Mouse (Mus musculus): ENCODE measurements around the gene Mre11a. TPM values are rescaled to one million over a fixed set of nuclear protein-coding genes. Genes with fewer than 3 reads are reported as not detected.
A peak's percentile ranks its signal among the peaks of the same experiment; 100 is the strongest.

Mre11a gene
- polyA plus RNA-seq, 1 experiment from 2014 or later, result 36.9 TPM

DNA sequence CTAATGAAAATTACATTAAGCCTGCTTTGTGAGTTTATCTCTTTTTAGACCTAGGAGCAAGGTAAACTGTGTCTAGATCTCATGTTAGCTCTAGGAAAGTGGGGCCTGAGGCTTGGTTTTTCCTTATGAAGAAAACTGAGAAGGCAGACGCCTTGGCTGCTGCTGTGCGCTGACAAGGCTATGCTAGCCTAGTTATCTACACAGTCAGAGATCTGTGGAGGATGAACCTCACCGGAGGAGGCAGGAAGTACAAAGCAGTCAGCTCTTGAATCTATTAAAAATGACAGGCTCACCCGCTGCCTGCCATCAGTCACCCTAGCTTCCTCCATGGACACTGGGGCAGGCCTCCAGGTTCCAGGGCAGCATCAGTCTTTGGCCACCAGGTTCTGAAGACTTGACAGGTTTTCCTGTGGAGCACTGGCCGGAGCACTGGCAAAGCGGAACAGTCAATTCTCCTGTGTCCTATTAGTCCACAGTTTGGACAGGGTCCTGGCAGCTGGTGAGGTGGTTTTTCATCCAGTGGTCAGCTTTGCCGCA, 73.8 kb downstream of the Mre11a start:
- 0 out of 2 replicates have a peak, but pooled peaks cover 2% of the 10 kb centered on the region for H3K4me1 ChIP-seq (ENCODE audit: control insufficient read depth, insufficient read depth, low read length)
- no peak overlapping the region for H3K27ac ChIP-seq (ENCODE audit: low read depth, low read length)
- peaks cover 29% of the 10 kb centered on the region for H3K27me3 ChIP-seq (ENCODE audit: control insufficient read depth, insufficient read depth, low read length)
- ATAC-seq (ENCODE audit: low FRiP score, low TSS enrichment), result no peak
- no peak overlapping the region for H3K9ac ChIP-seq (ENCODE audit: low read depth, low read length)
- WGBS, result 60% methylated on average over 7 of the region's 7 CpGs
- no peak overlapping the region for H3K4me2 ChIP-seq (replicated peaks; ENCODE audit: low read depth, low read length)
- no peak overlapping the region for H3K4me3 ChIP-seq (ENCODE audit: low read length)
- no peaks in the 10 kb centered on the region for H3K9me3 ChIP-seq (ENCODE audit: control insufficient read depth, low read length)
- H3K36me3 ChIP-seq (ENCODE audit: control insufficient read depth, insufficient read depth, low read length), result no peaks in the 10 kb centered on the region

DNA sequence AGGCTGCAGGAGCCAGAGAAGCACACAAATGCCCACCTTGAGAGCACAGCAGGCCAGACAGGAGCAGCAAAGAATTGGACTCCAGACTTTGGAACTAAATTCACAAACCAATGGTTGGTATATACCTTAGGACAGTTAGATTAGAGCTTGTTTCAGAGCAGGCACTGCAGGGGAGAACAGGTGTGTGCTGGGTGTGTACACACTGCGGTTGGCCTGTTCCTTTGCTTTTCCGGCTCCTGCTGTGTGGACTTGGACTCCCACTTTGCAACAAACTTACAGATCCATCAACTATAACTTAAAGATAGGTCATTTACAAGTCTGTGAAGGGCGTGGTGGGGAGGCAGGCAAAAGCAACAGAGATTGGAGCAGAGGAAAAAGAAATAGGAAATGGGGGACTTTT, 74.3 kb downstream of the Mre11a start:
- Histone ChIP-seq H3K4me3 (ENCODE audit: low read length) (no peak overlapping the region), H3K9me3 (ENCODE audit: control insufficient read depth, low read length) (no peaks in the 10 kb centered on the region), H3K36me3 (ENCODE audit: control insufficient read depth, insufficient read depth, low read length) (no peaks in the 10 kb centered on the region), H3K27me3 (ENCODE audit: control insufficient read depth, insufficient read depth, low read length) (peaks cover 29% of the 10 kb centered on the region), H3K4me1 (ENCODE audit: control insufficient read depth, insufficient read depth, low read length) (0 out of 2 replicates have a peak, but pooled peaks cover 2% of the 10 kb centered on the region), H3K27ac (ENCODE audit: low read depth, low read length) (no peak overlapping the region), H3K4me2 (replicated peaks; ENCODE audit: low read depth, low read length) (no peak overlapping the region), H3K9ac (ENCODE audit: low read depth, low read length) (no peak overlapping the region)
- no peak for ATAC-seq (ENCODE audit: low FRiP score, low TSS enrichment)
- 87% methylated on average over 3 of the region's 3 CpGs for WGBS

GRCm38 (mm10) chr9:14859868-14860639, 75.6 kb downstream of the Mre11a start, which contains the start of gene Gpr83:
Gpr83 (plus strand) TSS chr9:14860210.
- peak within 1 kb of the TSS; percentile 51 for H3K9ac ChIP-seq (ENCODE audit: low read depth, low read length)
- no peaks in the 10 kb centered on the region for H3K36me3 ChIP-seq (ENCODE audit: control insufficient read depth, insufficient read depth, low read length)
- WGBS, result 2% methylated on average over 47 of the region's 47 CpGs
- no peaks in the 10 kb centered on the region for H3K9me3 ChIP-seq (ENCODE audit: control insufficient read depth, low read length)
- H3K4me3 ChIP-seq (ENCODE audit: low read length), result peak within 1 kb of the TSS; percentile 43
- peak within 1 kb of the TSS; percentile 83 for H3K4me2 ChIP-seq (replicated peaks; ENCODE audit: low read depth, low read length)
- H3K27me3 ChIP-seq (ENCODE audit: control insufficient read depth, insufficient read depth, low read length), result peaks cover 29% of the 10 kb centered on the region
- peak; percentile 75 for ATAC-seq (ENCODE audit: low FRiP score, low TSS enrichment)
- no peak within 1 kb of the TSS for H3K27ac ChIP-seq (ENCODE audit: low read depth, low read length)
- H3K4me1 ChIP-seq (ENCODE audit: control insufficient read depth, insufficient read depth, low read length), result 0 out of 2 replicates have a peak, but pooled peaks cover 2% of the 10 kb centered on the region

DNA sequence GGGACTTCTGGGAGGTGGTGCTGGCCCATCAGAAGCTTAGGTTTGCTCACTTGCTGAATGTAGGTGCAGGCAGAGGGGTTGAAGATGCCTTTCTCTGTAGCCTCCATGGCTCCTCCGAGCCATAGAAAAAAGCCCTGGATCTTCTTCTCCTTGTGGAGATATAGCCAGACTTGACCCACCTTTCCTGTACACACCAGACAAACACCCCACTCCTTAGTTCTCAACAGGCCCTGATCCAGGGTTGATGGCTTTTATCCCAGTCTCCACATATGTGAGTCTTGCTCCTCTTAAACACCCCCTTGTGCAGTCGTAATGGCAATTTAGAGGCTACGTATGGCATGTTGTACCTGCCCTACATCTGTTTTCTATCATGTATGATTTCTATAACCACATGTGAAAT, 78.7 kb downstream of the Mre11a start:
- peaks cover 27% of the 10 kb centered on the region for H3K27me3 ChIP-seq (ENCODE audit: control insufficient read depth, insufficient read depth, low read length)
- ATAC-seq (ENCODE audit: low FRiP score, low TSS enrichment), result no peak
- WGBS, result 91% methylated on average over 3 of the region's 3 CpGs
- H3K9me3 ChIP-seq (ENCODE audit: control insufficient read depth, low read length), result no peaks in the 10 kb centered on the region
- H3K4me2 ChIP-seq (replicated peaks; ENCODE audit: low read depth, low read length), result no peak overlapping the region
- H3K4me3 ChIP-seq (ENCODE audit: low read length), result no peak overlapping the region
- 0 out of 2 replicates have a peak, but pooled peaks cover 2% of the 10 kb centered on the region for H3K4me1 ChIP-seq (ENCODE audit: control insufficient read depth, insufficient read depth, low read length)
- H3K27ac ChIP-seq (ENCODE audit: low read depth, low read length), result no peak overlapping the region
- no peaks in the 10 kb centered on the region for H3K36me3 ChIP-seq (ENCODE audit: control insufficient read depth, insufficient read depth, low read length)
- no peak overlapping the region for H3K9ac ChIP-seq (ENCODE audit: low read depth, low read length)

GRCm38 (mm10) chr9:14864726-14865125, 80.3 kb downstream of the Mre11a start:
- H3K4me1 ChIP-seq (ENCODE audit: control insufficient read depth, insufficient read depth, low read length), result 0 out of 2 replicates have a peak, but pooled peaks cover 2% of the 10 kb centered on the region
- H3K4me3 ChIP-seq (ENCODE audit: low read length), result no peak overlapping the region
- no peak overlapping the region for H3K9ac ChIP-seq (ENCODE audit: low read depth, low read length)
- H3K27ac ChIP-seq (ENCODE audit: low read depth, low read length), result no peak overlapping the region
- no peaks in the 10 kb centered on the region for H3K36me3 ChIP-seq (ENCODE audit: control insufficient read depth, insufficient read depth, low read length)
- peaks cover 12% of the 10 kb centered on the region for H3K27me3 ChIP-seq (ENCODE audit: control insufficient read depth, insufficient read depth, low read length)
- no peaks in the 10 kb centered on the region for H3K9me3 ChIP-seq (ENCODE audit: control insufficient read depth, low read length)
- WGBS, result 89% methylated on average over 9 of the region's 9 CpGs
- no peak overlapping the region for H3K4me2 ChIP-seq (replicated peaks; ENCODE audit: low read depth, low read length)
- ATAC-seq (ENCODE audit: low FRiP score, low TSS enrichment), result no peak

- peak; percentile 74 for ATAC-seq (ENCODE audit: low FRiP score, low TSS enrichment)
- 28% methylated on average over 7 of the region's 7 CpGs for WGBS
Measured at GRCm38 (mm10) chr9:14866957-14867356, 82.5 kb downstream of the Mre11a start.

DNA sequence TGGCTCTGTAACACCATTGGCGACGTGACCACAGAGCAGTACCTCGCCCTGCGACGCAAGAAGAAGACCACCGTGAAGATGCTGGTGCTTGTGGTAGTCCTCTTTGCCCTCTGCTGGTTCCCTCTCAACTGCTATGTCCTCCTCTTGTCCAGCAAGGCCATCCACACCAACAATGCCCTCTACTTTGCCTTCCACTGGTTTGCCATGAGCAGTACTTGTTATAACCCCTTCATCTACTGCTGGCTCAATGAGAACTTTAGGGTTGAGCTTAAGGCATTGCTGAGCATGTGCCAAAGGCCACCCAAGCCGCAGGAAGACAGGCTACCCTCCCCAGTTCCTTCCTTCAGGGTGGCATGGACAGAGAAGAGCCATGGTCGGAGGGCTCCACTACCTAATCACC, 83.9 kb downstream of the Mre11a start:
- 92% methylated on average over 8 of the region's 8 CpGs for WGBS

More at GRCm38 (mm10) chr9:14866957-14867356, 82.5 kb downstream of the Mre11a start:
- Histone ChIP-seq H3K9me3 (ENCODE audit: control insufficient read depth, low read length) (no peaks in the 10 kb centered on the region), H3K4me1 (ENCODE audit: control insufficient read depth, insufficient read depth, low read length) (no peaks in the 10 kb centered on the region), H3K27ac (ENCODE audit: low read depth, low read length) (no peak overlapping the region), H3K36me3 (ENCODE audit: control insufficient read depth, insufficient read depth, low read length) (no peaks in the 10 kb centered on the region), H3K4me2 (replicated peaks; ENCODE audit: low read depth, low read length) (no peak overlapping the region), H3K9ac (ENCODE audit: low read depth, low read length) (no peak overlapping the region), H3K27me3 (ENCODE audit: control insufficient read depth, insufficient read depth, low read length) (no peaks in the 10 kb centered on the region), H3K4me3 (ENCODE audit: low read length) (no peak overlapping the region)

DNA sequence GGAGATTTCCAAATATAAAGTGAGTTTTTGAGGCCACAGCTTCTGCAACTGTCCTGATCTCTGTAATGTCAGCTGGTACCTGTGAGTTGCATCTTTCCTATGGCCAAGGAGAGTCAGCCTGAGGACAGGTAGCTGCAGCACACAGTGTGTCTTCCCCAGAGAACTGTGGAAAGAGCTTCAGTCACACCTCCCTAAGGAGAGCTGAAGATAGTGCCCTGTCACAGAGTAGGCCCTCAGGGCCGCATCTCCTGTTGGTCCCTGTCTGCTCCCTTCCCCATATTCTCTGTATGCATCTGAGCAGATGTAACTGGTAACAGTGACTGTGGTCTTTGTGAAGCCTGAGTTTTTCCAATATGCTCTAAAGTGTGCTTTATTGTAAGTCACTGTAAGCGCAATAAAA, 85.9 kb downstream of the Mre11a start:
- Histone ChIP-seq H3K9ac (ENCODE audit: low read depth, low read length) (no peak overlapping the region), H3K4me2 (replicated peaks; ENCODE audit: low read depth, low read length) (no peak overlapping the region), H3K4me3 (ENCODE audit: low read length) (no peak overlapping the region), H3K9me3 (ENCODE audit: control insufficient read depth, low read length) (no peaks in the 10 kb centered on the region), H3K36me3 (ENCODE audit: control insufficient read depth, insufficient read depth, low read length) (no peaks in the 10 kb centered on the region), H3K27ac (ENCODE audit: low read depth, low read length) (no peak overlapping the region), H3K4me1 (ENCODE audit: control insufficient read depth, insufficient read depth, low read length) (0 out of 2 replicates have a peak, but pooled peaks cover 3% of the 10 kb centered on the region), H3K27me3 (ENCODE audit: control insufficient read depth, insufficient read depth, low read length) (no peaks in the 10 kb centered on the region)
- WGBS, result 94% methylated on average over 2 of the region's 2 CpGs
- ATAC-seq (ENCODE audit: low FRiP score, low TSS enrichment), result no peak

More for the DNA sequence above, 83.9 kb downstream of the Mre11a start:
- no peaks in the 10 kb centered on the region for H3K27me3 ChIP-seq (ENCODE audit: control insufficient read depth, insufficient read depth, low read length)
- 0 out of 2 replicates have a peak, but pooled peaks cover 3% of the 10 kb centered on the region for H3K4me1 ChIP-seq (ENCODE audit: control insufficient read depth, insufficient read depth, low read length)
- H3K9me3 ChIP-seq (ENCODE audit: control insufficient read depth, low read length), result no peaks in the 10 kb centered on the region
- H3K27ac ChIP-seq (ENCODE audit: low read depth, low read length), result no peak overlapping the region
- ATAC-seq (ENCODE audit: low FRiP score, low TSS enrichment), result no peak
- no peak overlapping the region for H3K4me2 ChIP-seq (replicated peaks; ENCODE audit: low read depth, low read length)
- no peaks in the 10 kb centered on the region for H3K36me3 ChIP-seq (ENCODE audit: control insufficient read depth, insufficient read depth, low read length)
- H3K4me3 ChIP-seq (ENCODE audit: low read length), result no peak overlapping the region
- H3K9ac ChIP-seq (ENCODE audit: low read depth, low read length), result no peak overlapping the region

DNA sequence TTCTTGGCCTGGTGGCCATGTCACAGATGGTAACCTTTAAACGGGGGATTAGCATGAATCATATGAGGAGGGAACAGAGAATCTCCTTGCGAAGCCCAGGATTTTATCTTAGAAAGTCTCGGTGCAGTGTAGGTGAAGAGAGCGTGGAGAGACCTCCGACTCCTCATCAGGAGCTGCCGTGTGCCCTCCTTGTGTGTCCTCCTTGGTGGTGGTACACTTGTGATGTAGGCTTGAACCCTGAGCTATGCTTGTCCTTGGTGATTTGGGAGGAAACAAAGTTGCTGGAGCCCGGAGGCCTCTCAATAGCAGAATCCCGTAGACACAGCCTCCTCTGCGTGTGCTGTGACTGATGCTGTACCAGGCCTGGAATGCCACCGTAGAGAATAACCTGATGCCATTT, 86.3 kb downstream of the Mre11a start:
- Histone ChIP-seq H3K9me3 (ENCODE audit: control insufficient read depth, low read length) (no peaks in the 10 kb centered on the region), H3K27me3 (ENCODE audit: control insufficient read depth, insufficient read depth, low read length) (no peaks in the 10 kb centered on the region), H3K4me1 (ENCODE audit: control insufficient read depth, insufficient read depth, low read length) (0 out of 2 replicates have a peak, but pooled peaks cover 3% of the 10 kb centered on the region), H3K36me3 (ENCODE audit: control insufficient read depth, insufficient read depth, low read length) (no peaks in the 10 kb centered on the region), H3K27ac (ENCODE audit: low read depth, low read length) (no peak overlapping the region), H3K9ac (ENCODE audit: low read depth, low read length) (no peak overlapping the region), H3K4me2 (replicated peaks; ENCODE audit: low read depth, low read length) (no peak overlapping the region), H3K4me3 (ENCODE audit: low read length) (no peak overlapping the region)
- no peak for ATAC-seq (ENCODE audit: low FRiP score, low TSS enrichment)
- WGBS, result 92% methylated on average over 10 of the region's 10 CpGs

All from kidney, embryonic 14.5 days (tissue).